Mouse (Mus musculus): ENCODE data around the gene Necab3. TPM values are rescaled to one million over a fixed set of nuclear protein-coding genes. Genes with fewer than 3 reads are reported as not detected.

The Necab3 gene
- polyA plus RNA-seq, 1 experiment, result 14.8 TPM

DNA sequence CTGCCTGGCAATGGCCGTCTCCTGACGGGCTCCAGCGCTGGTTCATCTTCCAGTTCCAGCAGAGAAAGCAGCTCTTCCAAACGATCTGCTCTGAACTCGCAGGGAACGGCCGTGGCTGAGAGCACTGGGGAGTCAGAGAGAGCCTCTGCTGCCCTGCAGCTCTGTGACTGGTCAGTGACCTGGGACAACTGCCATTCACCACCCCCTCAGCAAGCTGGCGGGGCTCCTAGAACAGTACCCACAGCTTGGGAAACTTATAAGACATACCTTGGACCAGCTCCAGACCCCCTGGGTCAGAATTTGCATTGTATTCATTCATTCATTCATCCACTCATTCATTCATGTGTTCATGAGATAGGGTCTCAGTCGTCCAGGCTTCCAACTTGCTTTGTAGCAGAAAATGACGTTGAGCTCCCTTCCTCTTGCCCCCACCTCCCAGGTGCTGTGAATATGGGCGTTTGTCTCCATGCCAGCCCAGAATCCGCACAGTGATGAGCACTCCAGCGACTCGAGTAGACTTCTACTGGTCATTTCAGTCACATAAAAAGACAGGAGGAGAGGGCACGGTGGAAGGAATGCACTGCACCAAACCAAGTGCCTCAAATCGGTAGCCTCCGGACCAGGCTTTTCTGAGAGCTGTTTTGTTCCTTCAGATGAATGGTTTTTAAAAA, 26.4 kb upstream of the Necab3 start:
- Histone ChIP-seq H3K4me3 (ENCODE audit: control insufficient read depth, insufficient read depth, low read length) (no peak overlapping the region), H3K36me3 (ENCODE audit: control insufficient read depth, insufficient read depth, low read length) (peaks cover 25% of the 10 kb centered on the region), H3K27ac (ENCODE audit: control insufficient read depth, insufficient read depth, low read length) (no peak overlapping the region), H3K4me1 (replicated peaks; ENCODE audit: control insufficient read depth, insufficient read depth, low read length) (no peaks in the 10 kb centered on the region), H3K27me3 (ENCODE audit: control insufficient read depth, insufficient read depth, low read length) (no peaks in the 10 kb centered on the region)
- WGBS, result 87% methylated on average over 17 of the region's 17 CpGs
- no peak for TF ChIP-seq CTCF (IDR thresholded peaks at IDR 0.05; ENCODE audit: borderline replicate concordance, control insufficient read depth, extremely low read depth, insufficient read depth, low read length, poor library complexity)
- no peak for TF ChIP-seq POLR2A (IDR thresholded peaks at IDR 0.05; ENCODE audit: control insufficient read depth, extremely low read depth, insufficient read depth, low read length, poor library complexity)
- no peak for DNase-seq

GRCm38 (mm10) chr2:154583906-154584872, 25.5 kb upstream of the Necab3 start:
- H3K4me3 ChIP-seq (ENCODE audit: control insufficient read depth, insufficient read depth, low read length), result no peak overlapping the region
- no peaks in the 10 kb centered on the region for H3K27me3 ChIP-seq (ENCODE audit: control insufficient read depth, insufficient read depth, low read length)
- 80% methylated on average over 15 of the region's 15 CpGs for WGBS
- no peak for TF ChIP-seq CTCF (IDR thresholded peaks at IDR 0.05; ENCODE audit: borderline replicate concordance, control insufficient read depth, extremely low read depth, insufficient read depth, low read length, poor library complexity)
- TF ChIP-seq POLR2A (IDR thresholded peaks at IDR 0.05; ENCODE audit: control insufficient read depth, extremely low read depth, insufficient read depth, low read length, poor library complexity), result no peak
- no peak for DNase-seq
- no peak overlapping the region for H3K27ac ChIP-seq (ENCODE audit: control insufficient read depth, insufficient read depth, low read length)
- no peaks in the 10 kb centered on the region for H3K4me1 ChIP-seq (replicated peaks; ENCODE audit: control insufficient read depth, insufficient read depth, low read length)
- H3K36me3 ChIP-seq (ENCODE audit: control insufficient read depth, insufficient read depth, low read length), result peaks cover 25% of the 10 kb centered on the region

- H3K36me3 ChIP-seq (ENCODE audit: control insufficient read depth, insufficient read depth, low read length), result peaks cover 7% of the 10 kb centered on the region; the same call in 1 of the 2 replicates
- peaks cover 12% of the 10 kb centered on the region for H3K4me1 ChIP-seq (replicated peaks; ENCODE audit: control insufficient read depth, insufficient read depth, low read length)
- no peak overlapping the region for H3K4me3 ChIP-seq (ENCODE audit: control insufficient read depth, insufficient read depth, low read length)
- no peaks in the 10 kb centered on the region for H3K27me3 ChIP-seq (ENCODE audit: control insufficient read depth, insufficient read depth, low read length)
- 100% methylated on average over 1 of the region's 1 CpGs for WGBS
- no peak overlapping the region for H3K27ac ChIP-seq (ENCODE audit: control insufficient read depth, insufficient read depth, low read length)
- DNase-seq, result no peak
- TF ChIP-seq CTCF (IDR thresholded peaks at IDR 0.05; ENCODE audit: borderline replicate concordance, control insufficient read depth, extremely low read depth, insufficient read depth, low read length, poor library complexity) (no peak), POLR2A (IDR thresholded peaks at IDR 0.05; ENCODE audit: control insufficient read depth, extremely low read depth, insufficient read depth, low read length, poor library complexity) (no peak)
These were observed 22.7 kb upstream of the Necab3 start for GRCm38 (mm10) chr2:154581421-154581820.

- peaks cover 2% of the 10 kb centered on the region; the same call in 1 of the 2 replicates for H3K36me3 ChIP-seq (ENCODE audit: control insufficient read depth, insufficient read depth, low read length)
- H3K4me1 ChIP-seq (replicated peaks; ENCODE audit: control insufficient read depth, insufficient read depth, low read length), result peaks cover 16% of the 10 kb centered on the region
- 93% methylated on average over 8 of the region's 8 CpGs for WGBS
- TF ChIP-seq POLR2A (IDR thresholded peaks at IDR 0.05; ENCODE audit: control insufficient read depth, extremely low read depth, insufficient read depth, low read length, poor library complexity) (no peak), CTCF (IDR thresholded peaks at IDR 0.05; ENCODE audit: borderline replicate concordance, control insufficient read depth, extremely low read depth, insufficient read depth, low read length, poor library complexity) (no peak)
- DNase-seq, result no peak
- H3K27me3 ChIP-seq (ENCODE audit: control insufficient read depth, insufficient read depth, low read length), result no peaks in the 10 kb centered on the region
- H3K4me3 ChIP-seq (ENCODE audit: control insufficient read depth, insufficient read depth, low read length), result no peak overlapping the region
- H3K27ac ChIP-seq (ENCODE audit: control insufficient read depth, insufficient read depth, low read length), result no peak overlapping the region
These were observed 21.9 kb upstream of the Necab3 start for GRCm38 (mm10) chr2:154580586-154580985.

DNA sequence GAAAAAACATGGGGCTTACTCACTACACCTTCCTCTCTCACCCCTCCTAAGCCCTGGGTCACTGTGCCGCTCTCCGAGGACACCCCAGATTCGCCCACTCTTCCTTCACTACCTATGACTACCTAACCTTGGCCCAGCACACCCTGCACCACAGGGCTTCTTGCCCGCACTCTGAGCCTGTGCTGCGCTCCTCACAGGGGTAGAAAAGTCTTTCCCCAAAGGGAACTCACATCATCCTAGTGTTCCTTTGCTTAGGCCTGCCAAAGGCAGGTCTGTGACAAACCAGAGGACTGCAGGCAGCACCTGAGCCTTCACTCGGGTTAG, 19.0 kb upstream of the Necab3 start:
- 95% methylated on average over 6 of the region's 6 CpGs for WGBS
- no peaks in the 10 kb centered on the region for H3K36me3 ChIP-seq (ENCODE audit: control insufficient read depth, insufficient read depth, low read length)

DNA sequence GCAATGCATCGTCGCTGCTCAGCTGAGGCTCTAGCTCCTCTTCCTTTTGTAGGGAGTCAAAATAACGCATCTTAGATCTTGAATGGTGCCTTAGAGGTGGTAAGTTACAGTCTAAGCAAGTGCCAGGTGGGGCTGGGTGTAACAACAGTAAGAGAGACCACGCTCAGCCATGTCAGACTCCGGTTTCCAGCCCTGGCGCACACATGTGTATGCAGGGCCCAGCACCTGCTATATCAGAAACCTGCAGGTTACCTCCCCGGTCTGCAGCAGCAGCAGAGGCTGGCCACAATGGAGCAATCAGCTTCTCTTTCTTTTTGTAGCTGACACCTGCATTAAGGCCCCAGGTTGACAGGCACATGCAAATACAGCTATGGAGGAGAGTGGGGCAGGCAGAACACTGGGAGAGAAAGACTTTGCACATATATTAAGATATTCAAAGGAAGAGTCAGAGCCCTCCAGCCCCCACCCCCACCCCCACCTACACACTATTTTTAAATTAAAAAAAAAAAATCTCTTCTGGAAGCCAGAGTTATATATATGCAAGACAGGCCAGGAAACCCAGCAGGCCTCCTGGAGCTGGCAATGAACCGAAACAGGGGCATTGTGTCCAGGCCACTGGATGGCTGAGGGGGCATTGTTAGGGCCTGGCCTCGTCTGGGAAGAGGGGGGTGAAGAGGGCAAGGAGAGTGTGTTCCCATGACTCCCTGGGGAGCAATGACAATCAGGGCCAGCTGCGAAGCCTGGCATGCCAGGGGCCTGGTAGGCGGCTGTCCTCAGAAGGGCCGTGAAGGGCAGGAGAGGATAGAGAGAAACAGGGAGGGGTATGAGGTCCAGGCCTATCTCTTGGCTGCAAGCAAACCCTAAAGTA, 18.4 kb upstream of the Necab3 start:
- WGBS, result 41% methylated on average over 12 of the region's 12 CpGs
- Histone ChIP-seq H3K27me3 (ENCODE audit: control insufficient read depth, insufficient read depth, low read length) (no peaks in the 10 kb centered on the region), H3K4me3 (ENCODE audit: control insufficient read depth, insufficient read depth, low read length) (no peak overlapping the region), H3K27ac (ENCODE audit: control insufficient read depth, insufficient read depth, low read length) (peak overlapping the region; percentile 64), H3K4me1 (replicated peaks; ENCODE audit: control insufficient read depth, insufficient read depth, low read length) (peaks cover 20% of the 10 kb centered on the region), H3K36me3 (ENCODE audit: control insufficient read depth, insufficient read depth, low read length) (no peaks in the 10 kb centered on the region)
- peak; percentile 55 for DNase-seq
- TF ChIP-seq POLR2A (IDR thresholded peaks at IDR 0.05; ENCODE audit: control insufficient read depth, extremely low read depth, insufficient read depth, low read length, poor library complexity), result no peak
- no peak for TF ChIP-seq CTCF (IDR thresholded peaks at IDR 0.05; ENCODE audit: borderline replicate concordance, control insufficient read depth, extremely low read depth, insufficient read depth, low read length, poor library complexity)

More for the DNA sequence above, 19.0 kb upstream of the Necab3 start:
- no peaks in the 10 kb centered on the region for H3K27me3 ChIP-seq (ENCODE audit: control insufficient read depth, insufficient read depth, low read length)
- H3K4me3 ChIP-seq (ENCODE audit: control insufficient read depth, insufficient read depth, low read length), result no peak overlapping the region
- H3K27ac ChIP-seq (ENCODE audit: control insufficient read depth, insufficient read depth, low read length), result peak overlapping the region; percentile 6; the same call in 1 of the 2 replicates
- TF ChIP-seq POLR2A (IDR thresholded peaks at IDR 0.05; ENCODE audit: control insufficient read depth, extremely low read depth, insufficient read depth, low read length, poor library complexity), result no peak
- TF ChIP-seq CTCF (IDR thresholded peaks at IDR 0.05; ENCODE audit: borderline replicate concordance, control insufficient read depth, extremely low read depth, insufficient read depth, low read length, poor library complexity), result no peak
- H3K4me1 ChIP-seq (replicated peaks; ENCODE audit: control insufficient read depth, insufficient read depth, low read length), result peaks cover 20% of the 10 kb centered on the region
- DNase-seq, result no peak

Data from thymus, adult 2 months (tissue).